Mouse (Mus musculus): ENCODE results near the gene Tuba1b. TPM values are rescaled to one million over a fixed set of nuclear protein-coding genes. Genes with fewer than 3 reads are reported as not detected.

The Tuba1b gene
- polyA plus RNA-seq, 1 experiment from 2014 or later = 1,411 TPM

Other genes with a start within 250 kb of the Tuba1b start
- gene Ccdc65, start 226.4 kb downstream of the Tuba1b start, polyA plus RNA-seq (2015; fragmentation: Nextera tagmentation; extraction: Ambion mirVana) = 6.8 TPM in 2 replicates
- 5.7 TPM in 2 replicates for gene Fkbp11, start 206.4 kb downstream of the Tuba1b start, polyA plus RNA-seq (2015; fragmentation: Nextera tagmentation; extraction: Ambion mirVana)
- 100.0 and 107 TPM in 2 replicates for gene Arf3, start 171.4 kb downstream of the Tuba1b start, polyA plus RNA-seq (2015; fragmentation: Nextera tagmentation; extraction: Ambion mirVana)
- not detected in 2 replicates for gene Wnt10b, start 156.4 kb downstream of the Tuba1b start, polyA plus RNA-seq (2015; fragmentation: Nextera tagmentation; extraction: Ambion mirVana)
- gene Wnt1, start 144.7 kb downstream of the Tuba1b start, polyA plus RNA-seq (2015; fragmentation: Nextera tagmentation; extraction: Ambion mirVana) = 1.9 and 2.5 TPM in 2 replicates
- 0.34 and 0.48 TPM in 2 replicates for gene Ddn, start 125.1 kb downstream of the Tuba1b start, polyA plus RNA-seq (2015; fragmentation: Nextera tagmentation; extraction: Ambion mirVana)
- gene Prkag1, start 103.0 kb downstream of the Tuba1b start, polyA plus RNA-seq (2015; fragmentation: Nextera tagmentation; extraction: Ambion mirVana) = 73.4 and 75.3 TPM in 2 replicates
- 10.6 and 11.4 TPM in 2 replicates for gene Kmt2d, start 63.4 kb downstream of the Tuba1b start, polyA plus RNA-seq (2015; fragmentation: Nextera tagmentation; extraction: Ambion mirVana)
- gene Rhebl1, start 40.0 kb downstream of the Tuba1b start, polyA plus RNA-seq (2015; fragmentation: Nextera tagmentation; extraction: Ambion mirVana) = 32.1 and 34.5 TPM in 2 replicates
- 1.9 and 2.5 TPM in 2 replicates for gene Dhh, start 36.0 kb downstream of the Tuba1b start, polyA plus RNA-seq (2015; fragmentation: Nextera tagmentation; extraction: Ambion mirVana)
- 26.8 and 29.3 TPM in 2 replicates for gene Lmbr1l, start 16.3 kb downstream of the Tuba1b start, polyA plus RNA-seq (2015; fragmentation: Nextera tagmentation; extraction: Ambion mirVana)
- gene Gm49450, start 19.0 kb upstream of the Tuba1b start, polyA plus RNA-seq (2015; fragmentation: Nextera tagmentation; extraction: Ambion mirVana) = not detected in 2 replicates
- 14,750 and 15,534 TPM in 2 replicates for gene Tuba1a, start 19.1 kb upstream of the Tuba1b start, polyA plus RNA-seq (2015; fragmentation: Nextera tagmentation; extraction: Ambion mirVana)
- gene Tuba1c, start 95.3 kb upstream of the Tuba1b start, polyA plus RNA-seq (2015; fragmentation: Nextera tagmentation; extraction: Ambion mirVana) = 22.5 and 25.3 TPM in 2 replicates
- gene Prph, start 120.6 kb upstream of the Tuba1b start, polyA plus RNA-seq (2015; fragmentation: Nextera tagmentation; extraction: Ambion mirVana) = 57.5 and 89.3 TPM in 2 replicates
- 8.5 and 10.1 TPM in 2 replicates for gene Troap, start 140.0 kb upstream of the Tuba1b start, polyA plus RNA-seq (2015; fragmentation: Nextera tagmentation; extraction: Ambion mirVana)
- gene C1ql4, start 153.3 kb upstream of the Tuba1b start, polyA plus RNA-seq (2015; fragmentation: Nextera tagmentation; extraction: Ambion mirVana) = 6.4 and 7.8 TPM in 2 replicates
- 1.1 and 1.3 TPM in 2 replicates for gene Dnajc22, start 158.6 kb upstream of the Tuba1b start, polyA plus RNA-seq (2015; fragmentation: Nextera tagmentation; extraction: Ambion mirVana)
- 32.3 and 34.9 TPM in 2 replicates for gene Spats2, start 191.4 kb upstream of the Tuba1b start, polyA plus RNA-seq (2015; fragmentation: Nextera tagmentation; extraction: Ambion mirVana)